Mouse (Mus musculus) heart, adult 2 months (tissue): ENCODE measurements around the gene Slk.

Experiments
- CTCF ChIP-seq: fragments of 200-600 bp; IDR thresholded peaks from 2 replicates; pipeline ENCODE4 v1.8.1; 2022; ENCODE audit warnings: antibody characterized with exemption, mild to moderate bottlenecking, moderate library complexity
- POLR2A ChIP-seq: fragments of 200-500 bp; IDR thresholded peaks from 2 replicates; pipeline ENCODE4 v1.6.1; 2011; ENCODE audit warnings: mild to moderate bottlenecking, low read depth, low read length, control low read depth; ENCODE audit not compliant: insufficient read depth

DNA sequence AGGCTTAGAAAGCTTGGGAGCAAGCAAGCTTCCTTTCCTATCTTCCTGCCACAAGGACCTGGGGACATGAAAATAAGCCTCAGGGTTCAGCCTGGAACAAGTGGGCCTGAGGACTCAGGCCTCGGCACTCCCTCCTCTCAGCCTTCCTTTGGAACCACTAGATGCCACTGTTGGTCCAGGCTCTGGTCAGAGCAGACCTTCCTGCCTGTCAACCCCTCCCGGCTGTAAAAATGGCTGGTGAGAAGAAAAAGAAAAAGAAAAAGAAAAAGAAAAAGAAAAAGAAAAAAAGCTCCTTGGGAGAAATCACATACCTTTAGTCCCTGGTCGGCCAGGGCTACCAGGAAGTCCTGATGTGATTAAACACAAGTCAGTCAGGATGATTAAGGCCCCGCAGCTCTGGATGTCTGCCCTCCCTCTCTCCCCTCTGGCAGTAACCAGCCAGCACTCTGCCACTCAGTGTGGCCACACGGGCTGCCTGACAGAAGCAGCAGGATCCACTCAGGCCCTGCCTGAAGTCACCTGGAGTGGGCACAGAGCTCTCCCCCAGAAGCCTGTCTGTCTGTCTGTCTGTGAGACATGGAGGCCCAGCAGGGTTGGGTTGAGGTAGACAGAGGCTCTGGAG lies 79.5 kb downstream of the Slk start:
- TF ChIP-seq CTCF: peak; percentile 85
- no peak for TF ChIP-seq POLR2A
